Mouse (Mus musculus) layer of hippocampus, adult 2 months (tissue): ENCODE data around the gene Elfn1. TPM values are rescaled to one million over a fixed set of nuclear protein-coding genes. Genes with fewer than 3 reads are reported as not detected.

Source experiments
- DNase-seq, 2 experiments: peaks; one replicate each; pipeline ENCODE4 v3.0.0; 2022; ENCODE audit warnings: low spot score in 2 of 2
- H3K27ac ChIP-seq: fragments of 200-600 bp; 2 replicates; pipeline ENCODE4 v1.8.1; 2022
- H3K4me3 ChIP-seq: fragments of 200-600 bp; 2 replicates; pipeline ENCODE4 v1.8.1; 2022; ENCODE audit warnings: mild to moderate bottlenecking
- CTCF ChIP-seq: fragments of 200-600 bp; conservative IDR thresholded peaks from 2 replicates; pipeline ENCODE4 v1.8.1; 2022; ENCODE audit warnings: antibody characterized with exemption, mild to moderate bottlenecking, moderate library complexity
- total RNA-seq, 2 experiments: library from RNA; stranded (reverse); gene quantifications; 2 replicates each; pipeline ENCODE4 v1.2.3; 2021

Elfn1 gene
- total RNA-seq, 2 experiments from 2014 or later: 27.0 to 29.1 TPM

GRCm38 (mm10) chr5:140023941-140024500, 116.3 kb downstream of the Elfn1 start:
- Histone ChIP-seq H3K4me3 (no peak overlapping the region), H3K27ac (peak overlapping the region; percentile 28; the same call in 1 of the 2 replicates)
- TF ChIP-seq CTCF: no peak
- DNase-seq: peak in 1 of 2 experiments; percentile 21

Other genes starting within 250 kb of the Elfn1 start
- 1 to 10 TPM; 1.4 to 1.6 TPM for gene Micall2, start 171.6 kb upstream of the Elfn1 start, total RNA-seq
- 100 to 1,000 TPM in 1 of 2 experiments, 10 to 100 TPM in 1; 94.7 to 103 TPM for gene Ints1, start 132.3 kb upstream of the Elfn1 start, total RNA-seq
- gene Mafk, start 116.4 kb upstream of the Elfn1 start, total RNA-seq: 1 to 10 TPM; 9.2 to 9.9 TPM
- gene Tmem184a, start 88.0 kb upstream of the Elfn1 start, total RNA-seq: 1 to 10 TPM in 1 of 2 experiments, under 1 TPM in 1; 0.25 to 1.9 TPM
- gene Gm26938, start 81.5 kb upstream of the Elfn1 start, total RNA-seq: not detected
- gene Psmg3, start 81.1 kb upstream of the Elfn1 start, total RNA-seq: 10 to 100 TPM; 20.1 to 20.3 TPM